Mouse (Mus musculus) erythroid progenitor cell, adult 5-6 weeks (primary cell): ENCODE measurements around the gene Ppp2r5b. TPM values are rescaled to one million over a fixed set of nuclear protein-coding genes. Genes with fewer than 3 reads are reported as not detected.

Experiments used
- total RNA-seq, 2 experiments: library from RNA; stranded (forward) in 1 of 2; stranded (reverse) in 1 of 2; fragments of 150-400 nt in 1 of 2; fragments of 186-747, 209-891 nt in 1 of 2; gene quantifications; 2 replicates each; pipeline versions ENCODE4 v1.2.3 to v1.2.4; 2015 to 2017; ENCODE audit warnings: low replicate concordance in 2 of 2

The Ppp2r5b gene
- total RNA-seq, 2 experiments from 2014 or later, result 79.6 to 117 TPM

Other genes starting within 250 kb of the Ppp2r5b start
- not detected in 2 replicates for gene Slc22a20, start 249.7 kb downstream of the Ppp2r5b start, total RNA-seq (2015; ENCODE audit: low replicate concordance)
- gene Slc22a20, start 249.7 kb downstream of the Ppp2r5b start, total RNA-seq (2017; ENCODE audit: low replicate concordance), result not detected in 2 replicates
- gene Capn1, start 220.0 kb downstream of the Ppp2r5b start, total RNA-seq (2015; ENCODE audit: low replicate concordance), result 38.1 and 49.7 TPM in 2 replicates
- 63.8 and 64.3 TPM in 2 replicates for gene Capn1, start 220.0 kb downstream of the Ppp2r5b start, total RNA-seq (2017; ENCODE audit: low replicate concordance)
- gene Syvn1, start 189.3 kb downstream of the Ppp2r5b start, total RNA-seq (2015; ENCODE audit: low replicate concordance), result 29.3 and 45.8 TPM in 2 replicates
- 16.8 and 20.8 TPM in 2 replicates for gene Syvn1, start 189.3 kb downstream of the Ppp2r5b start, total RNA-seq (2017; ENCODE audit: low replicate concordance)
- 27.2 and 31.4 TPM in 2 replicates for gene Mrpl49, start 178.1 kb downstream of the Ppp2r5b start, total RNA-seq (2015; ENCODE audit: low replicate concordance)
- 13.0 and 40.8 TPM in 2 replicates for gene Mrpl49, start 178.1 kb downstream of the Ppp2r5b start, total RNA-seq (2017; ENCODE audit: low replicate concordance)
- gene Fau, start 178.0 kb downstream of the Ppp2r5b start, total RNA-seq (2015; ENCODE audit: low replicate concordance), result 666 and 864 TPM in 2 replicates
- 450 and 703 TPM in 2 replicates for gene Fau, start 178.0 kb downstream of the Ppp2r5b start, total RNA-seq (2017; ENCODE audit: low replicate concordance)
- gene Znhit2, start 174.7 kb downstream of the Ppp2r5b start, total RNA-seq (2015; ENCODE audit: low replicate concordance), result 5.9 and 7.2 TPM in 2 replicates
- 3.0 and 5.7 TPM in 2 replicates for gene Znhit2, start 174.7 kb downstream of the Ppp2r5b start, total RNA-seq (2017; ENCODE audit: low replicate concordance)
- 14.1 TPM in 1 of 2 replicates, not detected in the other for gene Tm7sf2, start 167.5 kb downstream of the Ppp2r5b start, total RNA-seq (2015; ENCODE audit: low replicate concordance)
- gene Tm7sf2, start 167.5 kb downstream of the Ppp2r5b start, total RNA-seq (2017; ENCODE audit: low replicate concordance), result 1.9 TPM in 1 of 2 replicates, not detected in the other
- 17.3 and 30.2 TPM in 2 replicates for gene Vps51, start 158.6 kb downstream of the Ppp2r5b start, total RNA-seq (2015; ENCODE audit: low replicate concordance)
- gene Vps51, start 158.6 kb downstream of the Ppp2r5b start, total RNA-seq (2017; ENCODE audit: low replicate concordance), result 10.5 and 10.9 TPM in 2 replicates
- not detected in 2 replicates for gene Tmem262, start 155.8 kb downstream of the Ppp2r5b start, total RNA-seq (2015; ENCODE audit: low replicate concordance)
- not detected in 2 replicates for gene Tmem262, start 155.8 kb downstream of the Ppp2r5b start, total RNA-seq (2017; ENCODE audit: low replicate concordance)
- gene Gm28374, start 153.6 kb downstream of the Ppp2r5b start, total RNA-seq (2015; ENCODE audit: low replicate concordance), result not detected in 2 replicates
- gene Gm28374, start 153.6 kb downstream of the Ppp2r5b start, total RNA-seq (2017; ENCODE audit: low replicate concordance), result not detected in 2 replicates
- gene Zfpl1, start 150.9 kb downstream of the Ppp2r5b start, total RNA-seq (2015; ENCODE audit: low replicate concordance), result 6.3 and 6.5 TPM in 2 replicates
- 20.0 and 23.5 TPM in 2 replicates for gene Zfpl1, start 150.9 kb downstream of the Ppp2r5b start, total RNA-seq (2017; ENCODE audit: low replicate concordance)
- 70.3 and 72.1 TPM in 2 replicates for gene Cdca5, start 150.9 kb downstream of the Ppp2r5b start, total RNA-seq (2015; ENCODE audit: low replicate concordance)
- gene Cdca5, start 150.9 kb downstream of the Ppp2r5b start, total RNA-seq (2017; ENCODE audit: low replicate concordance), result 56.7 and 64.8 TPM in 2 replicates
- gene AC131692.1, start 141.5 kb downstream of the Ppp2r5b start, total RNA-seq (2015; ENCODE audit: low replicate concordance), result 21.4 TPM in 1 of 2 replicates, not detected in the other
- 12.1 and 29.4 TPM in 2 replicates for gene AC131692.1, start 141.5 kb downstream of the Ppp2r5b start, total RNA-seq (2017; ENCODE audit: low replicate concordance)
- gene Naaladl1, start 130.1 kb downstream of the Ppp2r5b start, total RNA-seq (2015; ENCODE audit: low replicate concordance), result 14.7 and 15.9 TPM in 2 replicates
- gene Naaladl1, start 130.1 kb downstream of the Ppp2r5b start, total RNA-seq (2017; ENCODE audit: low replicate concordance), result 6.4 and 9.8 TPM in 2 replicates
- gene Sac3d1, start 117.2 kb downstream of the Ppp2r5b start, total RNA-seq (2015; ENCODE audit: low replicate concordance), result 2.5 and 5.9 TPM in 2 replicates
- gene Sac3d1, start 117.2 kb downstream of the Ppp2r5b start, total RNA-seq (2017; ENCODE audit: low replicate concordance), result 4.4 and 4.6 TPM in 2 replicates
- gene Snx15, start 107.6 kb downstream of the Ppp2r5b start, total RNA-seq (2015; ENCODE audit: low replicate concordance), result 52.8 and 61.6 TPM in 2 replicates
- 23.8 and 39.4 TPM in 2 replicates for gene Snx15, start 107.6 kb downstream of the Ppp2r5b start, total RNA-seq (2017; ENCODE audit: low replicate concordance)
- 2.5 and 7.1 TPM in 2 replicates for gene Batf2, start 94.9 kb downstream of the Ppp2r5b start, total RNA-seq (2015; ENCODE audit: low replicate concordance)
- 1.7 TPM in 1 of 2 replicates, not detected in the other for gene Batf2, start 94.9 kb downstream of the Ppp2r5b start, total RNA-seq (2017; ENCODE audit: low replicate concordance)
- 17.2 and 19.8 TPM in 2 replicates for gene Arl2, start 94.3 kb downstream of the Ppp2r5b start, total RNA-seq (2015; ENCODE audit: low replicate concordance)
- gene Arl2, start 94.3 kb downstream of the Ppp2r5b start, total RNA-seq (2017; ENCODE audit: low replicate concordance), result 9.4 and 17.3 TPM in 2 replicates
- gene Majin, start 51.5 kb downstream of the Ppp2r5b start, total RNA-seq (2015; ENCODE audit: low replicate concordance), result not detected in 2 replicates
- not detected in 2 replicates for gene Majin, start 51.5 kb downstream of the Ppp2r5b start, total RNA-seq (2017; ENCODE audit: low replicate concordance)
- not detected in 2 replicates for gene Gpha2, start 9.5 kb downstream of the Ppp2r5b start, total RNA-seq (2015; ENCODE audit: low replicate concordance)
- not detected in 2 replicates for gene Gpha2, start 9.5 kb downstream of the Ppp2r5b start, total RNA-seq (2017; ENCODE audit: low replicate concordance)
- gene Atg2a, start 5.8 kb upstream of the Ppp2r5b start, total RNA-seq (2015; ENCODE audit: low replicate concordance), result 13.8 and 18.0 TPM in 2 replicates
- 18.4 and 18.6 TPM in 2 replicates for gene Atg2a, start 5.8 kb upstream of the Ppp2r5b start, total RNA-seq (2017; ENCODE audit: low replicate concordance)
- 20.1 and 23.4 TPM in 2 replicates for gene Ehd1, start 40.9 kb upstream of the Ppp2r5b start, total RNA-seq (2015; ENCODE audit: low replicate concordance)
- gene Ehd1, start 40.9 kb upstream of the Ppp2r5b start, total RNA-seq (2017; ENCODE audit: low replicate concordance), result 17.5 and 30.7 TPM in 2 replicates
- gene Cdc42bpg, start 70.6 kb upstream of the Ppp2r5b start, total RNA-seq (2015; ENCODE audit: low replicate concordance), result 0.36 TPM in 1 of 2 replicates, not detected in the other
- 1.4 and 1.5 TPM in 2 replicates for gene Cdc42bpg, start 70.6 kb upstream of the Ppp2r5b start, total RNA-seq (2017; ENCODE audit: low replicate concordance)
- 5.4 and 23.9 TPM in 2 replicates for gene Men1, start 99.1 kb upstream of the Ppp2r5b start, total RNA-seq (2015; ENCODE audit: low replicate concordance)
- 10.0 and 17.1 TPM in 2 replicates for gene Men1, start 99.1 kb upstream of the Ppp2r5b start, total RNA-seq (2017; ENCODE audit: low replicate concordance)
- gene Map4k2, start 105.3 kb upstream of the Ppp2r5b start, total RNA-seq (2015; ENCODE audit: low replicate concordance), result 14.7 and 19.8 TPM in 2 replicates
- gene Map4k2, start 105.3 kb upstream of the Ppp2r5b start, total RNA-seq (2017; ENCODE audit: low replicate concordance), result 19.4 and 37.7 TPM in 2 replicates
- gene Sf1, start 127.8 kb upstream of the Ppp2r5b start, total RNA-seq (2015; ENCODE audit: low replicate concordance), result 145 and 153 TPM in 2 replicates
- gene Sf1, start 127.8 kb upstream of the Ppp2r5b start, total RNA-seq (2017; ENCODE audit: low replicate concordance), result 171 and 223 TPM in 2 replicates
- 2.2 and 4.6 TPM in 2 replicates for gene Pygm, start 148.5 kb upstream of the Ppp2r5b start, total RNA-seq (2015; ENCODE audit: low replicate concordance)
- 0.64 and 2.6 TPM in 2 replicates for gene Pygm, start 148.5 kb upstream of the Ppp2r5b start, total RNA-seq (2017; ENCODE audit: low replicate concordance)
- 42.3 and 47.2 TPM in 2 replicates for gene Rasgrp2, start 163.5 kb upstream of the Ppp2r5b start, total RNA-seq (2015; ENCODE audit: low replicate concordance)
- 29.9 and 37.7 TPM in 2 replicates for gene Rasgrp2, start 163.5 kb upstream of the Ppp2r5b start, total RNA-seq (2017; ENCODE audit: low replicate concordance)
- gene Nrxn2, start 182.9 kb upstream of the Ppp2r5b start, total RNA-seq (2015; ENCODE audit: low replicate concordance), result not detected in 2 replicates
- gene Nrxn2, start 182.9 kb upstream of the Ppp2r5b start, total RNA-seq (2017; ENCODE audit: low replicate concordance), result not detected in 2 replicates